In genomic region chrX:160413881-160414395, GRCm38 (mm10) we compare ENCODE assay signal across 31 mouse cellular contexts. TPM values are rescaled to one million over a fixed set of nuclear protein-coding genes. Genes with fewer than 3 reads are reported as not detected.
DNase-seq lines count a peak whose midpoint lies in the region; ATAC-seq and TF ChIP-seq lines count a peak whose summit lies in the region.
"Had no signal": no experiment of that assay in that cellular context is flagged by ENCODE, and none has a peak within 500 bp of the region (broad histone marks: within the 10 kb centered on the region; RNA-seq: fewer than 3 reads in every experiment).

No protein-coding gene starts in this region.

- no peak for TF ChIP-seq POLR2A in kidney, adult 2 months (IDR thresholded peaks at IDR 0.05; ENCODE audit: low read depth, low read length)
- no peak for TF ChIP-seq POLR2A in small intestine, adult 2 months (IDR thresholded peaks at IDR 0.05; ENCODE audit: low read depth, low read length)

- no peak overlapping the region for H3K4me2 ChIP-seq in liver, postnatal 0 days (ENCODE audit: low read depth, low read length)
- H3K4me2 ChIP-seq: embryonic facial prominence, embryonic 13.5 days; forebrain, embryonic 12.5 days; forebrain, embryonic 15.5 days; heart, embryonic 13.5 days; hindbrain, embryonic 15.5 days had no signal

- H3K9me3 ChIP-seq in liver, postnatal 0 days (ENCODE audit: low read length) = no peaks in the 10 kb centered on the region
- H3K9me3 ChIP-seq: embryonic facial prominence, embryonic 10.5 days; embryonic facial prominence, embryonic 13.5 days; forebrain, embryonic 12.5 days; forebrain, embryonic 15.5 days; G1E; heart, embryonic 10.5 days; heart, embryonic 13.5 days; hindbrain, embryonic 15.5 days had no signal

- H3K27ac ChIP-seq in kidney, adult 2 months (ENCODE audit: insufficient read depth, low read depth, low read length) = no peak overlapping the region
- H3K27ac ChIP-seq in liver, postnatal 0 days (ENCODE audit: low read depth) = peak overlapping the region; percentile 81
- peak overlapping the region; percentile 51; the same call in 1 of the 2 replicates for H3K27ac ChIP-seq in small intestine, adult 2 months (ENCODE audit: insufficient read depth, low read depth, low read length)
- H3K27ac ChIP-seq: embryonic facial prominence, embryonic 10.5 days; embryonic facial prominence, embryonic 13.5 days; forebrain, embryonic 12.5 days; forebrain, embryonic 15.5 days; heart, adult 2 months; heart, embryonic 10.5 days; heart, embryonic 13.5 days; hindbrain, embryonic 15.5 days had no signal

- TF ChIP-seq EP300 in liver, postnatal 0 days (IDR thresholded peaks at IDR 0.05; ENCODE audit: low read depth) = no peak

- peak; percentile 14 for DNase-seq in kidney, adult 2 months
- DNase-seq in kidney, postnatal 25 days = no peak
- DNase-seq in liver, postnatal 0 days = no peak
- DNase-seq in liver = no peak
- DNase-seq in adipocyte (ENCODE audit: low spot score) = peak; percentile 73
- no peak for DNase-seq in left cerebral cortex, adult 9 months (ENCODE audit: low spot score in 2 of 2)
- DNase-seq: adrenal gland, adult 2 months; adrenal gland, postnatal 14 days; B cell, adult 2 months; cerebellum, adult 11 months; cerebellum, adult 2 months; cerebellum, adult 9-11 months; cerebellum, postnatal 36 days; embryo, embryonic 11 days; gastrocnemius, postnatal 10 days; gastrocnemius, postnatal 36 days; heart, adult 2 months; heart, postnatal 14 days; heart, postnatal 4 days had no signal

- H3K27me3 ChIP-seq in kidney, adult 2 months (replicated peaks; ENCODE audit: control insufficient read depth, insufficient read depth, low read length) = no peaks in the 10 kb centered on the region
- H3K27me3 ChIP-seq in liver, postnatal 0 days (ENCODE audit: insufficient read depth, low read length) = no peaks in the 10 kb centered on the region
- no peaks in the 10 kb centered on the region for H3K27me3 ChIP-seq in small intestine, adult 2 months (ENCODE audit: control insufficient read depth, insufficient read depth, low read length)
- H3K27me3 ChIP-seq: CH12.LX; forebrain, embryonic 15.5 days; heart, embryonic 13.5 days had no signal

- H3K9ac ChIP-seq in liver, postnatal 0 days (replicated peaks) = no peak overlapping the region
- H3K9ac ChIP-seq: embryonic facial prominence, embryonic 13.5 days; forebrain, embryonic 12.5 days; forebrain, embryonic 15.5 days; heart, embryonic 13.5 days; hindbrain, embryonic 15.5 days had no signal

- no peak for TF ChIP-seq CTCF in kidney, adult 2 months (conservative IDR thresholded peaks at IDR 0.05; ENCODE audit: insufficient read depth, insufficient read length, low read depth, low read length)
- no peak for TF ChIP-seq CTCF in liver, postnatal 0 days (IDR thresholded peaks at IDR 0.05; ENCODE audit: low read depth)
- no peak for TF ChIP-seq CTCF in small intestine, adult 2 months (IDR thresholded peaks at IDR 0.05; ENCODE audit: extremely low read depth, insufficient read length, insufficient replicate concordance, low read depth, low read length)

- H3K4me3 ChIP-seq in kidney, adult 2 months (ENCODE audit: insufficient read depth, low read depth, low read length) = no peak overlapping the region
- no peak overlapping the region for H3K4me3 ChIP-seq in liver, postnatal 0 days (ENCODE audit: low read depth, low read length)
- H3K4me3 ChIP-seq in small intestine, adult 2 months (ENCODE audit: low read depth, low read length) = no peak overlapping the region
- H3K4me3 ChIP-seq: embryonic facial prominence, embryonic 10.5 days; embryonic facial prominence, embryonic 13.5 days; erythroblast, embryonic 14.5 days; forebrain, embryonic 12.5 days; forebrain, embryonic 15.5 days; heart, adult 2 months; heart, embryonic 10.5 days; heart, embryonic 13.5 days; hindbrain, embryonic 15.5 days had no signal

- H3K4me1 ChIP-seq in kidney, adult 2 months (ENCODE audit: control insufficient read depth, insufficient read depth, low read length) = no peaks in the 10 kb centered on the region
- no peaks in the 10 kb centered on the region for H3K4me1 ChIP-seq in liver, postnatal 0 days (ENCODE audit: insufficient read depth)
- H3K4me1 ChIP-seq in small intestine, adult 2 months (ENCODE audit: control insufficient read depth, insufficient read depth, insufficient read length, low read length) = peaks cover 3% of the 10 kb centered on the region; the same call in 1 of the 2 replicates
- H3K4me1 ChIP-seq: embryonic facial prominence, embryonic 10.5 days; embryonic facial prominence, embryonic 13.5 days; forebrain, embryonic 12.5 days; forebrain, embryonic 15.5 days; heart, embryonic 10.5 days; heart, embryonic 13.5 days; hindbrain, embryonic 15.5 days had no signal

- WGBS in kidney, adult 2 months = 57% methylated on average over 7 of the region's 7 CpGs
- WGBS in liver, postnatal 0 days (ENCODE audit: insufficient replicate concordance) = 65% methylated on average over 7 of the region's 7 CpGs
- WGBS in small intestine, adult 2 months = 37% methylated on average over 7 of the region's 7 CpGs

- H3K36me3 ChIP-seq in kidney, adult 2 months (ENCODE audit: control insufficient read depth, insufficient read depth, low read length) = no peaks in the 10 kb centered on the region
- no peaks in the 10 kb centered on the region for H3K36me3 ChIP-seq in liver, postnatal 0 days (replicated peaks; ENCODE audit: insufficient read depth, low read length)
- H3K36me3 ChIP-seq in small intestine, adult 2 months (ENCODE audit: control insufficient read depth, insufficient read depth, low read length) = no peaks in the 10 kb centered on the region
- H3K36me3 ChIP-seq: embryonic facial prominence, embryonic 10.5 days; embryonic facial prominence, embryonic 13.5 days; forebrain, embryonic 12.5 days; forebrain, embryonic 15.5 days; G1E; heart, embryonic 10.5 days; heart, embryonic 13.5 days; hindbrain, embryonic 15.5 days had no signal

- no peak for ATAC-seq in liver, postnatal 0 days
- ATAC-seq: forebrain, embryonic 15.5 days; Patski had no signal

RNA-seq across cellular contexts. Expression of gene Adgrg2, which starts 23.4 kb away (rescaled TPM):
- polyA plus RNA-seq in kidney, adult 2 months (2012; rRNA removed) = 0.44 and 0.62 TPM in 2 replicates
- 2.9 and 3.8 TPM in 2 replicates for polyA plus RNA-seq in liver, postnatal 0 days (2015; fragmentation: Nextera tagmentation; extraction: Ambion mirVana)
- polyA plus RNA-seq in small intestine, adult 2 months (2012; rRNA removed) = 0.09 and 0.62 TPM in 2 replicates
- polyA plus RNA-seq: erythroblast, embryonic 14.5 days; G1E had no signal

Comparison
In these comparisons a context has a peak if more than half of its experiments do, and no peak if none do; other contexts are left out.
1. DNase-seq: peak in kidney, adult 2 months (single experiment) and adipocyte (single experiment); none in kidney, postnatal 25 days (0 of 2), liver, postnatal 0 days (single experiment), liver (single experiment) and left cerebral cortex, adult 9 months (0 of 2).